Mouse (Mus musculus): ENCODE measurements at regions not wholly inside any gene's neighbourhood (a gene's known extent, or its start where the extent isn't known, plus 50 kb on each side); places are given as distances from the start of the nearest gene placed in this dataset.

GRCm38 (mm10) chr2:147808036-147808675 lies 238.6 kb downstream of the Foxa2 start:
- no peak for DNase-seq (ENCODE audit: low spot score)

- peak; percentile 3 for DNase-seq (ENCODE audit: low spot score)
These were observed 243.7 kb downstream of the Foxa2 start for GRCm38 (mm10) chr2:147803102-147803501.

- no peak for DNase-seq (ENCODE audit: low spot score)
These were observed 255.3 kb downstream of the Foxa2 start for GRCm38 (mm10) chr2:147791434-147791833.

GRCm38 (mm10) chr2:147789877-147790276 lies 256.9 kb downstream of the Foxa2 start:
- DNase-seq (ENCODE audit: low spot score) = no peak

GRCm38 (mm10) chr2:147789268-147789667 lies 257.5 kb downstream of the Foxa2 start:
- peak; percentile 4 for DNase-seq (ENCODE audit: low spot score)

GRCm38 (mm10) chr2:147788001-147788400 lies 258.8 kb downstream of the Foxa2 start:
- no peak for DNase-seq (ENCODE audit: low spot score)

- DNase-seq (ENCODE audit: low spot score) = no peak
These were observed 264.3 kb downstream of the Foxa2 start for GRCm38 (mm10) chr2:147782496-147782895.

- no peak for DNase-seq (ENCODE audit: low spot score)
These were observed 270.5 kb downstream of the Foxa2 start for GRCm38 (mm10) chr2:147776316-147776715.

- DNase-seq (ENCODE audit: low spot score) = no peak
These were observed 274.2 kb downstream of the Foxa2 start for GRCm38 (mm10) chr2:147772579-147772978.

- DNase-seq (ENCODE audit: low spot score) = no peak
These were observed 293.7 kb downstream of the Foxa2 start for GRCm38 (mm10) chr2:147753089-147753488.

- no peak for DNase-seq (ENCODE audit: low spot score)
These were observed 294.9 kb downstream of the Foxa2 start for GRCm38 (mm10) chr2:147751831-147752230.

GRCm38 (mm10) chr2:147748006-147748405 lies 298.8 kb downstream of the Foxa2 start:
- no peak for DNase-seq (ENCODE audit: low spot score)

- no peak for DNase-seq (ENCODE audit: low spot score)
These were observed 302.9 kb downstream of the Foxa2 start for GRCm38 (mm10) chr2:147743908-147744307.

GRCm38 (mm10) chr2:147738307-147738872 lies 308.4 kb downstream of the Foxa2 start:
- DNase-seq (ENCODE audit: low spot score) = no peak

GRCm38 (mm10) chr2:147727396-147727795 lies 319.4 kb downstream of the Foxa2 start:
- DNase-seq (ENCODE audit: low spot score) = no peak

- no peak for DNase-seq (ENCODE audit: low spot score)
These were observed 327.8 kb downstream of the Foxa2 start for GRCm38 (mm10) chr2:147718936-147719335.

GRCm38 (mm10) chr2:147717484-147717947 lies 329.3 kb downstream of the Foxa2 start:
- no peak for DNase-seq (ENCODE audit: low spot score)

GRCm38 (mm10) chr2:147715791-147716190 lies 331.0 kb downstream of the Foxa2 start:
- no peak for DNase-seq (ENCODE audit: low spot score)

GRCm38 (mm10) chr2:147710593-147711265 lies 336.0 kb downstream of the Foxa2 start:
- DNase-seq (ENCODE audit: low spot score) = no peak

GRCm38 (mm10) chr2:147709799-147710198 lies 337.0 kb downstream of the Foxa2 start:
- DNase-seq (ENCODE audit: low spot score) = no peak

GRCm38 (mm10) chr2:147707156-147707555 lies 339.6 kb downstream of the Foxa2 start:
- DNase-seq (ENCODE audit: low spot score) = no peak

GRCm38 (mm10) chr2:147703981-147704380 lies 342.3 kb downstream of the Pax1 start:
- DNase-seq (ENCODE audit: low spot score) = no peak

- no peak for DNase-seq (ENCODE audit: low spot score)
These were observed 340.8 kb downstream of the Pax1 start for GRCm38 (mm10) chr2:147702330-147703063.

All from ovary, postnatal 10 days (tissue).